Mouse (Mus musculus) right cerebral cortex, adult 18-20 months (tissue): ENCODE results near the gene Slc35b2.

Source experiments
- DNase-seq: peaks from one replicate; pipeline ENCODE4 v3.0.0; 2022; ENCODE audit warnings: mixed read lengths

The Slc35b2 gene

GRCm38 (mm10) chr17:45584939-45585678 lies 21.4 kb downstream of the Slc35b2 start:
- peak; percentile 69 for DNase-seq

- DNase-seq: no peak
These were observed 22.2 kb downstream of the Slc35b2 start for GRCm38 (mm10) chr17:45585725-45586448.

GRCm38 (mm10) chr17:45586449-45586837 lies 22.8 kb downstream of the Slc35b2 start:
- DNase-seq: no peak

- no peak for DNase-seq
These were observed 24.7 kb downstream of the Slc35b2 start for GRCm38 (mm10) chr17:45588370-45588769.

- no peak for DNase-seq
These were observed 25.6 kb downstream of the Slc35b2 start for GRCm38 (mm10) chr17:45589236-45589635.

GRCm38 (mm10) chr17:45589844-45590243 lies 26.2 kb downstream of the Slc35b2 start:
- DNase-seq: no peak

- DNase-seq: no peak
These were observed 26.7 kb downstream of the Slc35b2 start for GRCm38 (mm10) chr17:45590410-45590809.

GRCm38 (mm10) chr17:45591701-45592605 lies 28.3 kb downstream of the Slc35b2 start:
- no peak for DNase-seq

GRCm38 (mm10) chr17:45592606-45593431 lies 29.1 kb downstream of the Slc35b2 start:
- DNase-seq: no peak

- DNase-seq: no peak
These were observed 29.8 kb downstream of the Slc35b2 start for GRCm38 (mm10) chr17:45593479-45593878.

GRCm38 (mm10) chr17:45594195-45594594 lies 30.5 kb downstream of the Slc35b2 start:
- DNase-seq: no peak

GRCm38 (mm10) chr17:45594881-45595735 lies 31.4 kb downstream of the Slc35b2 start:
- peak; percentile 58 for DNase-seq

- peak; percentile 57 for DNase-seq
These were observed 32.2 kb downstream of the Slc35b2 start for GRCm38 (mm10) chr17:45595736-45596390.

GRCm38 (mm10) chr17:45596631-45597396 lies 33.1 kb downstream of the Slc35b2 start:
- DNase-seq: peak; percentile 69

- DNase-seq: no peak
These were observed 34.1 kb downstream of the Slc35b2 start for GRCm38 (mm10) chr17:45597787-45598186.

- no peak for DNase-seq
These were observed 34.7 kb downstream of the Slc35b2 start for GRCm38 (mm10) chr17:45598376-45598775.

GRCm38 (mm10) chr17:45598891-45599290 lies 35.2 kb downstream of the Slc35b2 start:
- no peak for DNase-seq

GRCm38 (mm10) chr17:45599446-45600242 lies 36.0 kb downstream of the Slc35b2 start, which contains the start of gene Slc29a1:
Gene Slc29a1 (minus strand): TSS chr17:45599606.
- DNase-seq: no peak

GRCm38 (mm10) chr17:45600267-45600666 lies 36.6 kb downstream of the Slc35b2 start:
- DNase-seq: no peak
